Mouse (Mus musculus) inflammation-experienced regulatory T-cells, adult 16 weeks (primary cell): ENCODE measurements around the gene Nit1. TPM values are rescaled to one million over a fixed set of nuclear protein-coding genes. Genes with fewer than 3 reads are reported as not detected.

Experiments
- polyA plus RNA-seq: library from polyadenylated mRNA; unstranded; fragments of 100-300 nt; shearing (Covaris generic); gene quantifications from one replicate; pipeline ENCODE4 v1.2.1, GENCODE M21; 2017

Gene Nit1
- polyA plus RNA-seq = 57.0 TPM

GRCm38 (mm10) chr1:171345225-171346094, at the start of gene Nit1, which contains the start of gene Pfdn2:
Gene Nit1, minus strand, starts transcription at chr1:171345646.
Gene Pfdn2, plus strand, starts transcription at chr1:171345670.

GRCm38 (mm10) chr1:171388376-171389102, 43.1 kb upstream of the Nit1 start, which contains the start of gene Arhgap30:
Gene Arhgap30, plus strand, starts transcription at chr1:171388954.

GRCm38 (mm10) chr1:171369845-171370556, 24.6 kb upstream of the Nit1 start, which contains the start of gene Nectin4:
Gene Nectin4, plus strand, starts transcription at chr1:171370099.

GRCm38 (mm10) chr1:171360656-171361055, 15.2 kb upstream of the Nit1 start, which contains the start of gene Klhdc9:
Gene Klhdc9, minus strand, starts transcription at chr1:171360798.

GRCm38 (mm10) chr1:171328839-171329432, 16.5 kb downstream of the Nit1 start, which contains the start of gene Dedd:
Gene Dedd, plus strand, starts transcription at chr1:171329145.

GRCm38 (mm10) chr1:171294298-171295062, 51.0 kb downstream of the Nit1 start, which contains the start of gene Ufc1:
Gene Ufc1, minus strand, starts transcription at chr1:171295024.

Other genes with a start within 250 kb of the Nit1 start
- gene Cfap126, start 231.7 kb downstream of the Nit1 start, polyA plus RNA-seq = 2.4 TPM
- 161 TPM for gene Sdhc, start 195.0 kb downstream of the Nit1 start, polyA plus RNA-seq
- gene Mpz, start 194.9 kb downstream of the Nit1 start, polyA plus RNA-seq = not detected
- gene Pcp4l1, start 149.4 kb downstream of the Nit1 start, polyA plus RNA-seq = not detected
- 0.15 TPM for gene Nr1i3, start 131.7 kb downstream of the Nit1 start, polyA plus RNA-seq
- gene Tomm40l, start 123.1 kb downstream of the Nit1 start, polyA plus RNA-seq = 40.9 TPM
- gene Apoa2, start 120.6 kb downstream of the Nit1 start, polyA plus RNA-seq = 0.79 TPM
- gene Fcer1g, start 111.3 kb downstream of the Nit1 start, polyA plus RNA-seq = 15.8 TPM
- gene Adamts4, start 95.2 kb downstream of the Nit1 start, polyA plus RNA-seq = not detected
- 200 TPM for gene Ndufs2, start 94.3 kb downstream of the Nit1 start, polyA plus RNA-seq
- 50.4 TPM for gene B4galt3, start 75.3 kb downstream of the Nit1 start, polyA plus RNA-seq
- gene Ppox, start 64.5 kb downstream of the Nit1 start, polyA plus RNA-seq = 92.4 TPM
- 69.0 TPM for gene Usp21, start 57.7 kb downstream of the Nit1 start, polyA plus RNA-seq
- 61.0 TPM for gene Ufc1, start 50.6 kb downstream of the Nit1 start, polyA plus RNA-seq
- 44.3 TPM for gene Dedd, start 16.5 kb downstream of the Nit1 start, polyA plus RNA-seq
- gene Pfdn2, start within 50 bp of the Nit1 start, polyA plus RNA-seq = 115 TPM
- not detected for gene Klhdc9, start 15.2 kb upstream of the Nit1 start, polyA plus RNA-seq
- gene Nectin4, start 24.5 kb upstream of the Nit1 start, polyA plus RNA-seq = not detected
- 270 TPM for gene Arhgap30, start 43.3 kb upstream of the Nit1 start, polyA plus RNA-seq
- 108 TPM for gene Usf1, start 65.7 kb upstream of the Nit1 start, polyA plus RNA-seq
- gene Tstd1, start 73.2 kb upstream of the Nit1 start, polyA plus RNA-seq = 3.8 TPM
- 0.52 TPM for gene F11r, start 91.9 kb upstream of the Nit1 start, polyA plus RNA-seq
- 11.9 TPM for gene Alyref2, start 157.8 kb upstream of the Nit1 start, polyA plus RNA-seq
- gene Itln1, start 189.6 kb upstream of the Nit1 start, polyA plus RNA-seq = not detected
- gene Cd244a, start 213.5 kb upstream of the Nit1 start, polyA plus RNA-seq = 0.46 TPM